34 mouse cellular contexts compared by ENCODE assay signal in genomic region chr1:21412197-21412555, GRCm38 (mm10). TPM values are rescaled to one million over a fixed set of nuclear protein-coding genes. Genes with fewer than 3 reads are reported as not detected.
DNase-seq lines count a peak whose midpoint lies in the region; ATAC-seq and TF ChIP-seq lines count a peak whose summit lies in the region.
"Had no signal": no experiment of that assay in that cellular context is flagged by ENCODE, and none has a peak within 500 bp of the region (broad histone marks: within the 10 kb centered on the region; RNA-seq: fewer than 3 reads in every experiment).

No protein-coding gene starts in this region.

- no peak overlapping the region for H3K9ac ChIP-seq in forebrain, embryonic 13.5 days
- no peak overlapping the region for H3K9ac ChIP-seq in forebrain, embryonic 11.5 days (ENCODE audit: low read length)
- H3K9ac ChIP-seq in hindbrain, embryonic 14.5 days: no peak overlapping the region
- H3K9ac ChIP-seq in hindbrain, embryonic 11.5 days (ENCODE audit: low read depth, low read length): no peak overlapping the region
- H3K9ac ChIP-seq in midbrain, postnatal 0 days (replicated peaks; ENCODE audit: low read length, poor library complexity, severe bottlenecking): no peak overlapping the region
- H3K9ac ChIP-seq in midbrain, embryonic 13.5 days (replicated peaks): no peak overlapping the region
- H3K9ac ChIP-seq: embryonic facial prominence, embryonic 12.5 days; heart, embryonic 13.5 days; limb, embryonic 15.5 days; liver, embryonic 13.5 days; midbrain, embryonic 12.5 days had no signal

- 96% methylated on average over 2 of the region's 2 CpGs for WGBS in forebrain, embryonic 13.5 days
- 87% methylated on average over 2 of the region's 2 CpGs for WGBS in forebrain, embryonic 11.5 days
- 84% methylated on average over 2 of the region's 2 CpGs for WGBS in hindbrain, embryonic 14.5 days
- WGBS in hindbrain, embryonic 11.5 days: 91% methylated on average over 2 of the region's 2 CpGs
- WGBS in midbrain, postnatal 0 days: 82% methylated on average over 2 of the region's 2 CpGs
- WGBS in midbrain, embryonic 13.5 days: 83% methylated on average over 2 of the region's 2 CpGs

- peaks cover 10% of the 10 kb centered on the region; the same call in 1 of the 2 replicates for H3K4me1 ChIP-seq in forebrain, embryonic 13.5 days
- no peaks in the 10 kb centered on the region for H3K4me1 ChIP-seq in forebrain, embryonic 11.5 days (replicated peaks; ENCODE audit: control insufficient read depth, insufficient read depth, low read length)
- H3K4me1 ChIP-seq in hindbrain, embryonic 14.5 days (replicated peaks; ENCODE audit: control insufficient read depth, insufficient read depth, low read length): no peaks in the 10 kb centered on the region; the same call in 1 of the 2 replicates
- H3K4me1 ChIP-seq in hindbrain, embryonic 11.5 days (replicated peaks; ENCODE audit: control insufficient read depth, insufficient read depth, low read length): no peaks in the 10 kb centered on the region
- H3K4me1 ChIP-seq in midbrain, postnatal 0 days (ENCODE audit: insufficient read depth, low read length): no peaks in the 10 kb centered on the region
- H3K4me1 ChIP-seq in midbrain, embryonic 13.5 days (replicated peaks): peaks cover 9% of the 10 kb centered on the region; the same call in 1 of the 2 replicates
- H3K4me1 ChIP-seq: embryonic facial prominence, embryonic 12.5 days; limb, embryonic 10.5 days; liver, embryonic 13.5 days; megakaryocyte, embryonic 14.5 days; midbrain, embryonic 12.5 days had no signal

- no peak overlapping the region for H3K27ac ChIP-seq in forebrain, embryonic 13.5 days
- no peak overlapping the region for H3K27ac ChIP-seq in forebrain, embryonic 11.5 days (ENCODE audit: low read depth, low read length)
- peak overlapping the region; percentile 26; the same call in 1 of the 2 replicates for H3K27ac ChIP-seq in hindbrain, embryonic 14.5 days
- H3K27ac ChIP-seq in hindbrain, embryonic 11.5 days (ENCODE audit: low read depth, low read length): no peak overlapping the region
- H3K27ac ChIP-seq in midbrain, postnatal 0 days (ENCODE audit: low read depth, low read length): no peak overlapping the region
- H3K27ac ChIP-seq in midbrain, embryonic 13.5 days: no peak overlapping the region
- H3K27ac ChIP-seq: embryonic facial prominence, embryonic 12.5 days; heart, embryonic 13.5 days; kidney, postnatal 0 days; limb, embryonic 10.5 days; liver, embryonic 13.5 days; midbrain, embryonic 12.5 days had no signal

- no peak for TF ChIP-seq CTCF in midbrain, postnatal 0 days (IDR thresholded peaks at IDR 0.05)

- no peak overlapping the region for H3K4me2 ChIP-seq in forebrain, embryonic 13.5 days
- no peak overlapping the region for H3K4me2 ChIP-seq in forebrain, embryonic 11.5 days (ENCODE audit: low read depth, low read length, severe bottlenecking)
- H3K4me2 ChIP-seq in hindbrain, embryonic 14.5 days (replicated peaks): no peak overlapping the region
- H3K4me2 ChIP-seq in hindbrain, embryonic 11.5 days (replicated peaks; ENCODE audit: low read depth, low read length): no peak overlapping the region
- H3K4me2 ChIP-seq in midbrain, postnatal 0 days (ENCODE audit: low read depth, low read length, poor library complexity, severe bottlenecking): no peak overlapping the region
- H3K4me2 ChIP-seq in midbrain, embryonic 13.5 days (replicated peaks): no peak overlapping the region
- H3K4me2 ChIP-seq: embryonic facial prominence, embryonic 12.5 days; liver, embryonic 13.5 days; midbrain, embryonic 12.5 days had no signal

- no peaks in the 10 kb centered on the region for H3K36me3 ChIP-seq in forebrain, embryonic 13.5 days (ENCODE audit: poor library complexity, severe bottlenecking)
- H3K36me3 ChIP-seq in forebrain, embryonic 11.5 days (ENCODE audit: control insufficient read depth, insufficient read depth, low read length): no peaks in the 10 kb centered on the region
- no peaks in the 10 kb centered on the region for H3K36me3 ChIP-seq in hindbrain, embryonic 14.5 days (replicated peaks; ENCODE audit: control insufficient read depth, insufficient read depth)
- no peaks in the 10 kb centered on the region for H3K36me3 ChIP-seq in hindbrain, embryonic 11.5 days (ENCODE audit: control insufficient read depth, insufficient read depth, low read length)
- H3K36me3 ChIP-seq in midbrain, postnatal 0 days (ENCODE audit: insufficient read depth, low read length): no peaks in the 10 kb centered on the region
- no peaks in the 10 kb centered on the region for H3K36me3 ChIP-seq in midbrain, embryonic 13.5 days
- H3K36me3 ChIP-seq: embryonic facial prominence, embryonic 12.5 days; heart, embryonic 13.5 days; limb, embryonic 10.5 days; limb, embryonic 15.5 days; liver, embryonic 13.5 days; midbrain, embryonic 12.5 days had no signal

- H3K27me3 ChIP-seq in forebrain, embryonic 13.5 days: no peaks in the 10 kb centered on the region
- no peaks in the 10 kb centered on the region for H3K27me3 ChIP-seq in forebrain, embryonic 11.5 days (ENCODE audit: control insufficient read depth, insufficient read depth, low read length)
- H3K27me3 ChIP-seq in hindbrain, embryonic 14.5 days (ENCODE audit: control insufficient read depth, insufficient read depth, low read length): no peaks in the 10 kb centered on the region
- no peaks in the 10 kb centered on the region for H3K27me3 ChIP-seq in hindbrain, embryonic 11.5 days (ENCODE audit: control insufficient read depth, insufficient read depth, low read length)
- no peaks in the 10 kb centered on the region for H3K27me3 ChIP-seq in midbrain, postnatal 0 days (ENCODE audit: insufficient read depth, low read length)
- H3K27me3 ChIP-seq in midbrain, embryonic 13.5 days: no peaks in the 10 kb centered on the region
- H3K27me3 ChIP-seq: embryonic facial prominence, embryonic 12.5 days; heart, embryonic 13.5 days; limb, embryonic 15.5 days; liver, embryonic 13.5 days; megakaryocyte, embryonic 14.5 days; midbrain, embryonic 12.5 days had no signal

- H3K9me3 ChIP-seq in forebrain, embryonic 13.5 days (replicated peaks): no peaks in the 10 kb centered on the region
- H3K9me3 ChIP-seq in forebrain, embryonic 11.5 days (ENCODE audit: control insufficient read depth, low read length): no peaks in the 10 kb centered on the region
- no peaks in the 10 kb centered on the region for H3K9me3 ChIP-seq in hindbrain, embryonic 14.5 days (ENCODE audit: control insufficient read depth, low read length)
- H3K9me3 ChIP-seq in hindbrain, embryonic 11.5 days (ENCODE audit: control insufficient read depth, low read length): no peaks in the 10 kb centered on the region
- no peaks in the 10 kb centered on the region for H3K9me3 ChIP-seq in midbrain, postnatal 0 days (ENCODE audit: low read length)
- no peaks in the 10 kb centered on the region for H3K9me3 ChIP-seq in midbrain, embryonic 13.5 days
- H3K9me3 ChIP-seq: embryonic facial prominence, embryonic 12.5 days; heart, embryonic 13.5 days; limb, embryonic 10.5 days; limb, embryonic 15.5 days; liver, embryonic 13.5 days; megakaryocyte, embryonic 14.5 days; midbrain, embryonic 12.5 days had no signal

- H3K4me3 ChIP-seq in forebrain, embryonic 13.5 days: no peak overlapping the region
- no peak overlapping the region for H3K4me3 ChIP-seq in forebrain, embryonic 11.5 days (ENCODE audit: low read depth, low read length)
- no peak overlapping the region for H3K4me3 ChIP-seq in hindbrain, embryonic 14.5 days (replicated peaks; ENCODE audit: low read length)
- H3K4me3 ChIP-seq in hindbrain, embryonic 11.5 days (ENCODE audit: low read depth, low read length): no peak overlapping the region
- no peak overlapping the region for H3K4me3 ChIP-seq in midbrain, postnatal 0 days (ENCODE audit: low read depth, low read length)
- no peak overlapping the region for H3K4me3 ChIP-seq in midbrain, embryonic 13.5 days (replicated peaks)
- H3K4me3 ChIP-seq: embryonic facial prominence, embryonic 12.5 days; heart, embryonic 13.5 days; limb, embryonic 10.5 days; limb, embryonic 15.5 days; liver, embryonic 13.5 days; megakaryocyte, embryonic 14.5 days; midbrain, embryonic 12.5 days had no signal

- 0 out of 2 replicates have a peak, but pooled peaks have one; percentile 8 for ATAC-seq in forebrain, embryonic 13.5 days
- no peak for ATAC-seq in forebrain, embryonic 11.5 days (replicated peaks; ENCODE audit: low FRiP score)
- ATAC-seq in hindbrain, embryonic 14.5 days (ENCODE audit: low FRiP score): no peak
- no peak for ATAC-seq in hindbrain, embryonic 11.5 days (ENCODE audit: low FRiP score)
- no peak for ATAC-seq in midbrain, postnatal 0 days (ENCODE audit: low FRiP score)
- no peak; the same call in 1 of the 2 replicates for ATAC-seq in midbrain, embryonic 13.5 days
- ATAC-seq: intestine, embryonic 16.5 days had no signal

- DNase-seq in forebrain, embryonic 11.5 days (ENCODE audit: low spot score): no peak
- no peak for DNase-seq in hindbrain, embryonic 14.5 days (ENCODE audit: low spot score)
- no peak for DNase-seq in hindbrain, embryonic 11.5 days (ENCODE audit: low spot score)
- DNase-seq in midbrain, postnatal 0 days (ENCODE audit: low spot score): peak; percentile 18
- no peak for DNase-seq in kidney, postnatal 14 days
- DNase-seq: B cell, adult 2 months; embryo, embryonic 11 days; heart, postnatal 10 days; kidney, adult 8-10 months; liver, embryonic 13.5 days; thymus, postnatal 4 days had no signal

RNA-seq across cellular contexts. Expression of gene Khdc1b, which starts 28.8 kb away (rescaled TPM):
- polyA plus RNA-seq in forebrain, embryonic 13.5 days (2015; fragmentation: Nextera tagmentation; extraction: Ambion mirVana): 0.09 TPM in 1 of 2 replicates, not detected in the other
- polyA plus RNA-seq in forebrain, embryonic 11.5 days (2014; fragmentation: Nextera tagmentation; extraction: Ambion mirVana): not detected in 2 replicates
- polyA plus RNA-seq in hindbrain, embryonic 14.5 days (2014; fragmentation: Nextera tagmentation; extraction: Ambion mirVana): 0.16 TPM in 1 of 2 replicates, not detected in the other
- 0.09 TPM in 1 of 2 replicates, not detected in the other for polyA plus RNA-seq in hindbrain, embryonic 11.5 days (2014; fragmentation: Nextera tagmentation; extraction: Ambion mirVana)
- total RNA-seq in midbrain, postnatal 0 days (2014; rRNA removed): not detected in 2 replicates
- polyA plus RNA-seq in midbrain, postnatal 0 days (2015; fragmentation: Nextera tagmentation; extraction: Ambion mirVana): 0.11 TPM in 1 of 2 replicates, not detected in the other
- polyA plus RNA-seq in midbrain, embryonic 13.5 days (2015; fragmentation: Nextera tagmentation; extraction: Ambion mirVana): 0.16 TPM in 1 of 2 replicates, not detected in the other
- total RNA-seq: adrenal gland, adult 18-20 months; adrenal gland, postnatal 25 days; gastrocnemius, adult 8-10 months; heart, adult 8-10 months; heart, postnatal 10 days; layer of hippocampus, postnatal 10 days had no signal
- polyA plus RNA-seq: gonadal fat pad, adult 2 months; heart, embryonic 13.5 days; large intestine, adult 2 months; limb, embryonic 10.5 days; limb, embryonic 15.5 days; liver, embryonic 13.5 days; lung, postnatal 0 days; small intestine, adult 2 months; testis, adult 2 months had no signal

RNA-seq across cellular contexts. Expression of gene Khdc1c, which starts 44.0 kb away (rescaled TPM):
- not detected in 2 replicates for polyA plus RNA-seq in forebrain, embryonic 13.5 days (2015; fragmentation: Nextera tagmentation; extraction: Ambion mirVana)
- polyA plus RNA-seq in forebrain, embryonic 11.5 days (2014; fragmentation: Nextera tagmentation; extraction: Ambion mirVana): not detected in 2 replicates
- not detected in 2 replicates for polyA plus RNA-seq in hindbrain, embryonic 14.5 days (2014; fragmentation: Nextera tagmentation; extraction: Ambion mirVana)
- not detected in 2 replicates for polyA plus RNA-seq in hindbrain, embryonic 11.5 days (2014; fragmentation: Nextera tagmentation; extraction: Ambion mirVana)
- total RNA-seq in midbrain, postnatal 0 days (2014; rRNA removed): not detected in 2 replicates
- not detected in 2 replicates for polyA plus RNA-seq in midbrain, postnatal 0 days (2015; fragmentation: Nextera tagmentation; extraction: Ambion mirVana)
- polyA plus RNA-seq in midbrain, embryonic 13.5 days (2015; fragmentation: Nextera tagmentation; extraction: Ambion mirVana): not detected in 2 replicates
- total RNA-seq: adrenal gland, adult 18-20 months; adrenal gland, postnatal 25 days; gastrocnemius, adult 8-10 months; heart, adult 8-10 months; heart, postnatal 10 days; layer of hippocampus, postnatal 10 days had no signal
- polyA plus RNA-seq: embryonic facial prominence, embryonic 12.5 days; heart, embryonic 13.5 days; intestine, embryonic 16.5 days; kidney, postnatal 0 days; large intestine, adult 2 months; limb, embryonic 10.5 days; limb, embryonic 15.5 days; liver, embryonic 13.5 days; lung, postnatal 0 days; midbrain, embryonic 12.5 days; neural tube, embryonic 14.5 days; small intestine, adult 2 months; stomach, embryonic 14.5 days; testis, adult 2 months; thymus, postnatal 0 days had no signal
